Mouse (Mus musculus) thymus, adult 2 months (tissue): ENCODE measurements around the gene Tchp.

Experiments
- CTCF ChIP-seq: fragments of 200-500 bp; IDR thresholded peaks from 2 replicates; pipeline ENCODE4 v1.5.1; 2012; ENCODE audit warnings: mild to moderate bottlenecking, control low read depth, low read length, moderate library complexity, borderline replicate concordance; ENCODE audit not compliant: control insufficient read depth, poor library complexity, insufficient read depth; ENCODE audit errors: extremely low read depth
- POLR2A ChIP-seq: fragments of 200-500 bp; IDR thresholded peaks from 2 replicates; pipeline ENCODE4 v1.6.1; 2012; ENCODE audit warnings: mild to moderate bottlenecking, low read length, control low read depth, moderate library complexity; ENCODE audit not compliant: control insufficient read depth, poor library complexity, insufficient read depth; ENCODE audit errors: extremely low read depth

DNA sequence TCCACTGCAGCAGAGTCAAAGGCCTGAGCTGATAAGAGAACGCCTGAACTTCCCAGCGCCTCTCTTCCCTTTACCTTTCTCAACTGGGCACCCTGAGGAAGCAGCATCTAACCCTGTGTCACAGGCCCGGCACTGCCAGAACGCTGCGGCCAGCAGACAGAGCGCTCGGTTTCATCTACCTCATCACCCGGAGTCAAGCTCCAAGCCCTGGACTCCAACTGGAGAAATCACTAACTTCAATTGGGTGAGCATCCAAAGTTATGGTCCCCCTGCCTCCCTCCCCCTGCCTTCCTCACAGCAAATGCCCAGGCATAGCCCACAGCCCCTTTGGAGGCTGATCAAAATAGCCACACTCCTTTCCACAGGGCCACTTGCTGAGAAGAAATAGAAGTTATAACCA, 59.1 kb downstream of the Tchp start:
- TF ChIP-seq CTCF (no peak), POLR2A (no peak)
